Mouse (Mus musculus) activated CD4-positive, CD25-positive, alpha-beta regulatory T cell, adult 4 months (primary cell): ENCODE data around the gene Rnase13. TPM values are rescaled to one million over a fixed set of nuclear protein-coding genes. Genes with fewer than 3 reads are reported as not detected.

ENCODE experiments used
- ATAC-seq: one replicate; pipeline ENCODE4 v1.8.0; 2017
- polyA plus RNA-seq, 2 experiments: library from polyadenylated mRNA; unstranded; fragments of 100-300 nt; shearing (Covaris generic); gene quantifications; one replicate each; pipeline ENCODE4 v1.2.1; 2017

Rnase13 gene
- polyA plus RNA-seq, 2 experiments from 2014 or later, result not detected

DNA sequence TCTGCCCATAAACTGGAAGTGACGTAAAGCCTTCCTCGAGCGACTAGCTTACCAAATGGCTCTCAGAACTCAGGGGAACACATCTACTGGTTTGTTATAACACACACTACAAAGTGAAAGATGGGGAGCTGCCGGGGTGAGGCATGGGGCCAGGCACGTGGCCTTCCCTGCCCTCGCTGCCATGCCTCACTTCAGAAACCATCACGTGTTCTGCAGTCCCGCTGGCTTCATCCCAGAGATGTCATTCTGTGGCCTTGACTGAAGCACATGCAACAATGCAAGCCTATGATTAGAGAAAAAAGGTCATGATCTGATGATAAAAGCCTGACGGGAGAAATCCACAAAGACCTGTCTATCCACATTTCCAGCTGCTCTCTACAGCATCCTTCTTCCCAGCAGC is 50.8 kb downstream of the Rnase13 start:
- ATAC-seq, result no peak

Other genes starting within 250 kb of the Rnase13 start
- not detected for gene Gm17079, start 227.3 kb downstream of the Rnase13 start, polyA plus RNA-seq
- gene Gm5800, start 205.6 kb downstream of the Rnase13 start, polyA plus RNA-seq, result not detected
- not detected for gene Ang4, start 149.2 kb downstream of the Rnase13 start, polyA plus RNA-seq
- gene AY358078, start 122.7 kb downstream of the Rnase13 start, polyA plus RNA-seq, result not detected
- gene Ear6, start 69.1 kb downstream of the Rnase13 start, polyA plus RNA-seq, result not detected
- 10 to 100 TPM; 35.7 to 44.6 TPM for gene Mettl17, start 37.9 kb downstream of the Rnase13 start, polyA plus RNA-seq
- under 1 TPM in 1 of 2 experiments, not detected in 1; 0.70 TPM for gene Slc39a2, start 29.9 kb downstream of the Rnase13 start, polyA plus RNA-seq
- gene Ndrg2, start 8.6 kb downstream of the Rnase13 start, polyA plus RNA-seq, result 10 to 100 TPM; 16.2 to 18.5 TPM
- gene Tppp2, start 4.3 kb downstream of the Rnase13 start, polyA plus RNA-seq, result not detected
- not detected for gene Arhgef40, start 61.9 kb upstream of the Rnase13 start, polyA plus RNA-seq
- gene Tmem253, start 92.9 kb upstream of the Rnase13 start, polyA plus RNA-seq, result under 1 TPM in 1 of 2 experiments, not detected in 1; 0.98 TPM
- 1 to 10 TPM; 1.9 to 2.2 TPM for gene Zfp219, start 98.0 kb upstream of the Rnase13 start, polyA plus RNA-seq
- not detected for gene Olfr221, start 119.7 kb upstream of the Rnase13 start, polyA plus RNA-seq
- gene Hnrnpc, start 181.3 kb upstream of the Rnase13 start, polyA plus RNA-seq, result 100 to 1,000 TPM; 414 to 423 TPM
- gene Rpgrip1, start 187.9 kb upstream of the Rnase13 start, polyA plus RNA-seq, result 10 to 100 TPM; 71.4 to 94.9 TPM